Comparison of ENCODE assay signal across 17 mouse cellular contexts in genomic region chr6:78547721-78548120, GRCm38 (mm10).
DNase-seq lines count a peak whose midpoint lies in the region; TF ChIP-seq lines count a peak whose summit lies in the region.
"Had no signal": no experiment of that assay in that cellular context is flagged by ENCODE, and none has a peak within 500 bp of the region (broad histone marks: within the 10 kb centered on the region; RNA-seq: fewer than 3 reads in every experiment).

No protein-coding gene starts in this region.

- H3K27ac ChIP-seq in layer of hippocampus, adult 2 months: peak overlapping the region; percentile 69
- H3K27ac ChIP-seq: embryonic facial prominence, embryonic 13.5 days; embryonic facial prominence, embryonic 15.5 days; forebrain, embryonic 10.5 days; forebrain, embryonic 12.5 days had no signal

- no peak overlapping the region for H3K4me3 ChIP-seq in layer of hippocampus, adult 2 months
- H3K4me3 ChIP-seq: embryonic facial prominence, embryonic 13.5 days; embryonic facial prominence, embryonic 15.5 days; erythroblast, embryonic 14.5 days; forebrain, embryonic 10.5 days; forebrain, embryonic 12.5 days had no signal

- peak; percentile 53 for DNase-seq in adrenal gland, adult 2 months
- DNase-seq in adrenal gland, postnatal 25 days: no peak
- no peak for DNase-seq in layer of hippocampus, adult 2 months (ENCODE audit: low spot score in 2 of 2)
- no peak for DNase-seq in layer of hippocampus, postnatal 14 days (ENCODE audit: low spot score in 2 of 2)
- DNase-seq in adrenal gland, postnatal 14 days: peak; percentile 19
- DNase-seq in embryo, embryonic 11 days: no peak
- no peak for DNase-seq in frontal cortex, postnatal 36 days (ENCODE audit: low spot score in 2 of 2)
- DNase-seq: cerebellum, adult 11-12 months; cerebellum, adult 2 months; cerebellum, adult 9-10 months; cerebellum, postnatal 10 days; cerebellum, postnatal 25 days had no signal

- no peak for TF ChIP-seq CTCF in layer of hippocampus, adult 2 months (conservative IDR thresholded peaks at IDR 0.05)

Comparison
In these comparisons a context has a peak if more than half of its experiments do, and no peak if none do; other contexts are left out.
1. DNase-seq: peak in adrenal gland, adult 2 months (single experiment) and adrenal gland, postnatal 14 days (single experiment); none in adrenal gland, postnatal 25 days (single experiment), layer of hippocampus, adult 2 months (0 of 2), layer of hippocampus, postnatal 14 days (0 of 2), embryo, embryonic 11 days (single experiment) and frontal cortex, postnatal 36 days (0 of 2).